Mouse (Mus musculus): ENCODE measurements around the gene Cfhr1.

Gene Cfhr1

GRCm38 (mm10) chr1:139560024-139560423, at the start of gene Cfhr1:
Gene Cfhr1 (minus strand): TSS chr1:139560272.
- in situ Hi-C loops (cut with MboI; ENCODE audit: low sequenced_read_pairs): no loop called here

GRCm38 (mm10) chr1:139551311-139551710, 8.8 kb downstream of the Cfhr1 start:
- in situ Hi-C loops (cut with MboI; ENCODE audit: low sequenced_read_pairs): no loop called here

GRCm38 (mm10) chr1:139548536-139548935, 11.5 kb downstream of the Cfhr1 start:
- in situ Hi-C loops (cut with MboI; ENCODE audit: low sequenced_read_pairs): no loop called here

- in situ Hi-C loops (cut with MboI; ENCODE audit: low sequenced_read_pairs): no loop called here
These were observed 45.5 kb downstream of the Cfhr1 start for GRCm38 (mm10) chr1:139514556-139514955.

GRCm38 (mm10) chr1:139501258-139501752, 58.8 kb downstream of the Cfhr1 start, which contains the start of gene F13b:
Gene F13b (plus strand): TSS chr1:139501702.
- in situ Hi-C loops (cut with MboI; ENCODE audit: low sequenced_read_pairs): no loop called here

GRCm38 (mm10) chr1:139499751-139500150, 60.3 kb downstream of the Cfhr1 start:
- in situ Hi-C loops (cut with MboI; ENCODE audit: low sequenced_read_pairs): no loop called here
